Mouse (Mus musculus): ENCODE measurements around the gene Gm13287.
"Not testable (repeated sequence)": the region's sequence is repeated elsewhere in the genome, so short reads cannot be mapped to it uniquely, and the experiment has no call there.

Gm13287 gene

GRCm38 (mm10) chr4:88802954-88803353 is at the start of gene Gm13287:
Gm13287 (plus strand) TSS chr4:88803254.
- not testable (repeated sequence) for DNase-seq (ENCODE audit: low read depth, low spot score)

GRCm38 (mm10) chr4:88754818-88755340 is 48.2 kb upstream of the Gm13287 start, which contains the start of gene Gm13271:
Gm13271 (plus strand) TSS chr4:88754868.
- DNase-seq (ENCODE audit: low read depth, low spot score): not testable (repeated sequence)

GRCm38 (mm10) chr4:88756581-88757513 is 46.2 kb upstream of the Gm13287 start:
- not testable (repeated sequence) for DNase-seq (ENCODE audit: low read depth, low spot score)

GRCm38 (mm10) chr4:88757628-88758031 is 45.4 kb upstream of the Gm13287 start:
- DNase-seq (ENCODE audit: low read depth, low spot score): peak; percentile 70

GRCm38 (mm10) chr4:88758751-88759150 is 44.3 kb upstream of the Gm13287 start:
- not testable (repeated sequence) for DNase-seq (ENCODE audit: low read depth, low spot score)

GRCm38 (mm10) chr4:88759610-88760268 is 43.3 kb upstream of the Gm13287 start, which contains the start of gene Gm13283:
Gm13283 (plus strand) TSS chr4:88760119.
- DNase-seq (ENCODE audit: low read depth, low spot score): not testable (repeated sequence)

GRCm38 (mm10) chr4:88760431-88760830 is 42.6 kb upstream of the Gm13287 start:
- peak; percentile 37 for DNase-seq (ENCODE audit: low read depth, low spot score)

GRCm38 (mm10) chr4:88761776-88762175 is 41.3 kb upstream of the Gm13287 start:
- not testable (repeated sequence) for DNase-seq (ENCODE audit: low read depth, low spot score)

GRCm38 (mm10) chr4:88762341-88762740 is 40.7 kb upstream of the Gm13287 start:
- DNase-seq (ENCODE audit: low read depth, low spot score): not testable (repeated sequence)

GRCm38 (mm10) chr4:88763384-88764018 is 39.6 kb upstream of the Gm13287 start:
- DNase-seq (ENCODE audit: low read depth, low spot score): not testable (repeated sequence)

GRCm38 (mm10) chr4:88773534-88773933 is 29.5 kb upstream of the Gm13287 start, which contains the start of gene Gm13290:
Gm13290 (plus strand) TSS chr4:88773834.
- not testable (repeated sequence) for DNase-seq (ENCODE audit: low read depth, low spot score)

- not testable (repeated sequence) for DNase-seq (ENCODE audit: low read depth, low spot score)
Observed at GRCm38 (mm10) chr4:88776622-88777021, 26.4 kb upstream of the Gm13287 start, which contains the start of gene Gm13289. Gm13289 (plus strand) TSS chr4:88776922.

GRCm38 (mm10) chr4:88779550-88779949 is 23.5 kb upstream of the Gm13287 start, which contains the start of gene Gm13272:
Gm13272 (plus strand) TSS chr4:88779850.
- DNase-seq (ENCODE audit: low read depth, low spot score): not testable (repeated sequence)

GRCm38 (mm10) chr4:88780320-88780719 is 22.7 kb upstream of the Gm13287 start:
- not testable (repeated sequence) for DNase-seq (ENCODE audit: low read depth, low spot score)

- DNase-seq (ENCODE audit: low read depth, low spot score): not testable (repeated sequence)
Observed at GRCm38 (mm10) chr4:88781831-88782230, 21.2 kb upstream of the Gm13287 start, which contains the start of gene Ifnz. Ifnz (plus strand) TSS chr4:88782131.

- DNase-seq (ENCODE audit: low read depth, low spot score): not testable (repeated sequence)
Observed at GRCm38 (mm10) chr4:88782335-88782734, 20.7 kb upstream of the Gm13287 start.

GRCm38 (mm10) chr4:88785409-88785808 is 17.6 kb upstream of the Gm13287 start, which contains the start of gene Gm13276:
Gm13276 (plus strand) TSS chr4:88785709.
- DNase-seq (ENCODE audit: low read depth, low spot score): not testable (repeated sequence)

- not testable (repeated sequence) for DNase-seq (ENCODE audit: low read depth, low spot score)
Observed at GRCm38 (mm10) chr4:88788402-88788801, 14.7 kb upstream of the Gm13287 start, which contains the start of gene Gm13277. Gm13277 (plus strand) TSS chr4:88788632.

GRCm38 (mm10) chr4:88791250-88791649 is 11.8 kb upstream of the Gm13287 start, which contains the start of gene Gm13278:
Gm13278 (plus strand) TSS chr4:88791550.
- DNase-seq (ENCODE audit: low read depth, low spot score): not testable (repeated sequence)

- DNase-seq (ENCODE audit: low read depth, low spot score): not testable (repeated sequence)
Observed at GRCm38 (mm10) chr4:88793936-88794675, 8.9 kb upstream of the Gm13287 start, which contains the start of gene Gm13275. Gm13275 (plus strand) TSS chr4:88794487.

Measured in brain, embryonic 18.5 days (tissue).